Mouse (Mus musculus): Measurements from ENCODE around the gene Coil. TPM values are rescaled to one million over a fixed set of nuclear protein-coding genes. Genes with fewer than 3 reads are reported as not detected.

The Coil gene
- polyA plus RNA-seq, 1 experiment from 2014 or later, result 21.1 TPM

DNA sequence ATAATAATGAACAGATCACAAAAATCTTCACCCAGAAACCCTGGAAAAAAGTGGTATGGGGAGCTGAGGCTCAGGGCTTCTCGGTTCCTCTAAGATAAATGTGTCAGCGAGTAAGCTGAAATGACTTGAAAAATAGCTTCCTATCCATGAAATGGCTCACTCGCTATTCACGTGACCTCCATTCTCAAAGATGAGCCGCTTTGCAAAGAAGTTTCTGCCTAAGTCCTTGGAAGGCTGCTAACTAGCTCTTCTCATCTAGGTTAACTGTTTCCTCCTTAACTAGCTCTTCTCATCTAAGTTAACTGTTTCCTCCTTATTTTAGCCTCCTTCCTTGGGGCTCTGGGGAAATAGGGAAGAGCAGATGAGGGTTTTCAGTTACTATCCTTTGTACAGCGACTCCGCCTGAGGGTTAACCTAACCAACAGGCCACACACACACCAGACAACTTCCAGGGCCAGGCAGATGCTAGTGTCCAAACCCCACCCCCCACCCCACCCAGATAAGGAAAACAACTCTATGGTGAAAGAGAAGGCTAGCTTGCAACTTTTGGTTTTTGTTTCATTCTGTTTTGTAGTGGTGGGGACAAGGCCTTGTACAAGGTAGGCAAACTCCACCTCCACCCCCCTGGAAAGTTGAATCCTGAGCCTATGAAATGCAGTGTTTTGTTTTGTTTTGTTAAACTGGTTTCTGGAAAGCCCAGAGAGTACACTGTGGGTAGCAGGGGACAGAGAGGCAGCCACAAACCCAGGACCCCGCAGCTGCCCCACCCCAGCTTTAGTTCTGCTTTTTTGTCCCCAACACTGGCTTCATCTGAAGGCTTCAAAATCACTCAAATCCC, 20.0 kb upstream of the Coil start:
- Histone ChIP-seq H3K27ac (no peak overlapping the region), H3K4me1 (peaks cover 15% of the 10 kb centered on the region), H3K36me3 (ENCODE audit: poor library complexity, severe bottlenecking) (peaks cover 34% of the 10 kb centered on the region), H3K4me3 (no peak overlapping the region), H3K4me2 (no peak overlapping the region), H3K9ac (no peak overlapping the region), H3K27me3 (no peaks in the 10 kb centered on the region), H3K9me3 (replicated peaks) (no peaks in the 10 kb centered on the region)
- ATAC-seq, result no peak
- 90% methylated on average over 8 of the region's 8 CpGs for WGBS

DNA sequence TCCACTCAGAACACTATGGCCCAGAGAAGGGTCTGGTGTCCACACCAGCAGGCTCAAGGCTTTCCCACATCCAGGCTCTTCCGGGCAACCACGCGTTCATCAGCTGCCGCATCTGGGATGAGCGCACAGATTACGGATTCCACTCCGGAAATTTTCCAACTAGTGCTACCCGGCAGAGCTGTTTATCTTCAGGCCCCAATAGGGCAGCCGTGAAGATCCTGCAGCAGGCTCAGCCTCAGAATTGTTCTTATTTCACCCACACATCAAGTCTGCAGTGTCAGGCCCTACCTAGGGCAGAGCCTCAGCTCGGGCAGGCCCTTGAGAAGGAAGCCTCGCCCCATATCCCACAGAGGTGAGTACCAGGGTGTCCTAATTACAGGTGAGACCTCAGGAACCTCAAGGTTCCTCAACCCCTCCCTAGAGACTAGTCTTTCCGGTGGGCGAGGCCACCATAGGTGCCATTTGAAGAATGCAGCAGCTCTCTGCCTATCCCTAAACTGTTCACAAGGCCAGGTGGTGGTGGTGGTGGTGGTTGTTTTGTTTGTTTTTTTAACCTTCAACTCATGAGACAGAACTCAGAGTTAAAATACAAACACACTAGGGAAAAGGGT, 19.3 kb upstream of the Coil start:
- Histone ChIP-seq H3K4me1 (peaks cover 19% of the 10 kb centered on the region), H3K27ac (no peak overlapping the region), H3K36me3 (ENCODE audit: poor library complexity, severe bottlenecking) (peaks cover 27% of the 10 kb centered on the region), H3K27me3 (no peaks in the 10 kb centered on the region), H3K4me3 (no peak overlapping the region), H3K4me2 (no peak overlapping the region), H3K9me3 (replicated peaks) (no peaks in the 10 kb centered on the region), H3K9ac (no peak overlapping the region)
- no peak for ATAC-seq
- 93% methylated on average over 13 of the region's 13 CpGs for WGBS

- Histone ChIP-seq H3K4me2 (no peak overlapping the region), H3K27ac (no peak overlapping the region), H3K4me1 (peaks cover 19% of the 10 kb centered on the region), H3K9ac (no peak overlapping the region), H3K27me3 (no peaks in the 10 kb centered on the region), H3K4me3 (no peak overlapping the region), H3K36me3 (ENCODE audit: poor library complexity, severe bottlenecking) (peaks cover 23% of the 10 kb centered on the region), H3K9me3 (replicated peaks) (no peaks in the 10 kb centered on the region)
- ATAC-seq, result no peak
- 86% methylated on average over 2 of the region's 2 CpGs for WGBS
Observed at GRCm38 (mm10) chr11:88951576-88951975, 18.5 kb upstream of the Coil start.

DNA sequence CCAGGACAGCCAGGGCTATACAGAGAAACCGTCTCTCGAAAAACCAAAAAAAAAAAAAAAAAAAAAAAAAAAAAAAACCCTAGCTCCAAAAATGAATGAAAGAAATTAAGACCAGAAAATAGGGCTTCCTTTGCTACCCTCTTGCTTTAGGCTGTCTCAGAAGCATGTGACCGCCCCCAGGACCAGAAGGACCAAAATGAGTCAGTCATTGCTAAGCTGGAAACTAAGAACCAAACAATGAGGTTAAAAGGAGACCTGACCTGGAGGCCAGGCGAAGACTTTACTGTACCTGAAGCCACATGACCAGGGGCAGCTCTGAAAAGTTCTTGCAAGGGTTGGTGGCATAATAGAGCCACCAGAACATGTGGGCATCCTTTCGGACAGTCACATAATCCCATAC, 17.9 kb upstream of the Coil start:
- no peak overlapping the region for H3K4me3 ChIP-seq
- H3K9me3 ChIP-seq (replicated peaks), result no peaks in the 10 kb centered on the region
- H3K4me2 ChIP-seq, result no peak overlapping the region
- ATAC-seq, result no peak
- peaks cover 19% of the 10 kb centered on the region for H3K4me1 ChIP-seq
- no peaks in the 10 kb centered on the region for H3K27me3 ChIP-seq
- H3K9ac ChIP-seq, result no peak overlapping the region
- WGBS, result 97% methylated on average over 5 of the region's 5 CpGs
- H3K27ac ChIP-seq, result no peak overlapping the region
- H3K36me3 ChIP-seq (ENCODE audit: poor library complexity, severe bottlenecking), result peaks cover 18% of the 10 kb centered on the region

DNA sequence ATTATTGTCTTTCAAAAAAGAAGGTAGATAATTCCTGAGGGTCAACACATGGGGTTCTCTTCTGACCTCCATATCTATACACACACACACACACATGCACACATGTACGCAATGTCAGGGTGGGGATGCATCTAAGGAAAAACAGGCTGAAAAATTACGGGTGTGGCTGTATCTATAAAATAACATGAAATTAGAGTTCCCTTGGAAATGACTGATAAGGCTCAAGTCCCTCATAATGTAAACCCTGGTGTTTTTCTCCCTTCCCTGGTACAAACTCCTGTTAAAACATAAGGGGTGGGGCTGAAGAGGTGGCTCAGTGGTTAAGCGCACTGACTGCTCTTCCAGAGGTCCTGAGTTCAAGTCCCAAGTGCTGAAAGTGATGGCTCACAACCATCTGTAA, 16.5 kb upstream of the Coil start:
- no peaks in the 10 kb centered on the region for H3K27me3 ChIP-seq
- H3K4me1 ChIP-seq, result peaks cover 19% of the 10 kb centered on the region
- peak overlapping the region; percentile 60; the same call in 1 of the 2 replicates for H3K4me2 ChIP-seq
- H3K36me3 ChIP-seq (ENCODE audit: poor library complexity, severe bottlenecking), result peaks cover 18% of the 10 kb centered on the region
- no peak overlapping the region for H3K4me3 ChIP-seq
- 98% methylated on average over 3 of the region's 3 CpGs for WGBS
- H3K27ac ChIP-seq, result no peak overlapping the region
- no peak for ATAC-seq
- no peak overlapping the region for H3K9ac ChIP-seq
- H3K9me3 ChIP-seq (replicated peaks), result no peaks in the 10 kb centered on the region

GRCm38 (mm10) chr11:88954803-88955202, 15.2 kb upstream of the Coil start:
- H3K4me2 ChIP-seq, result peak overlapping the region; percentile 60
- H3K4me3 ChIP-seq, result peak overlapping the region; percentile 45
- ATAC-seq, result peak; percentile 49; the same call in 1 of the 2 replicates
- H3K27ac ChIP-seq, result no peak overlapping the region
- peaks cover 18% of the 10 kb centered on the region for H3K36me3 ChIP-seq (ENCODE audit: poor library complexity, severe bottlenecking)
- no peaks in the 10 kb centered on the region for H3K9me3 ChIP-seq (replicated peaks)
- H3K9ac ChIP-seq, result peak overlapping the region; percentile 54
- H3K27me3 ChIP-seq, result no peaks in the 10 kb centered on the region
- peaks cover 19% of the 10 kb centered on the region for H3K4me1 ChIP-seq
- WGBS, result under 1% methylated on average over 4 of the region's 4 CpGs

- H3K27me3 ChIP-seq, result no peaks in the 10 kb centered on the region
- H3K9me3 ChIP-seq (replicated peaks), result no peaks in the 10 kb centered on the region
- H3K9ac ChIP-seq, result peak within 1 kb of the TSS; percentile 54
- peaks cover 19% of the 10 kb centered on the region for H3K4me1 ChIP-seq
- H3K4me3 ChIP-seq, result peak within 1 kb of the TSS; percentile 45
- 5% methylated on average over 34 of the region's 34 CpGs for WGBS
- peak within 1 kb of the TSS; percentile 60 for H3K4me2 ChIP-seq
- no peak within 1 kb of the TSS for H3K27ac ChIP-seq
- ATAC-seq, result peak; percentile 98
- peaks cover 18% of the 10 kb centered on the region for H3K36me3 ChIP-seq (ENCODE audit: poor library complexity, severe bottlenecking)
Observed at GRCm38 (mm10) chr11:88955217-88955969, 14.7 kb upstream of the Coil start, which contains the start of gene Scpep1. Gene Scpep1 (minus strand): TSS chr11:88955465.

DNA sequence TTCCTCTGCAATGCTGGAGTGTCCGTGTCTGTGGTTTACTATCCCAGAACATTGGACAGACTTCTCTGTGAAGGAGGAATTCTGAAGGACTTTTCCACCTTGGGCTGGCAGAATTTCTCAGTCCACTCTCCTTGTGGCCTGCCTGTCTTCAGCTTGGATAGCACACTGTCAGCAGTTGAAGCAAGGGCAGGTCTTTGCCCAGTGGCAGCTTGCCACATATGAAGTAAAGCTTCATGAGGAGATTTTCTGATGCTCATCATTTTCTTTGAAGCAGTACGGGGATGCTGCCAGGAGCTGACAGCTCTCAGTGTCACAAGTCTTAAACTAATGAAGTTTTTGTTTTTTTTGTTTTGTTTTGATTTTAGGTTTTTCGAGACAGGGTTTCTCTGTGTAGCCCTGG, 11.2 kb upstream of the Coil start:
- H3K4me3 ChIP-seq, result no peak overlapping the region
- no peaks in the 10 kb centered on the region for H3K36me3 ChIP-seq (ENCODE audit: poor library complexity, severe bottlenecking)
- H3K9me3 ChIP-seq (replicated peaks), result no peaks in the 10 kb centered on the region
- no peak overlapping the region for H3K9ac ChIP-seq
- 88% methylated on average over 3 of the region's 3 CpGs for WGBS
- ATAC-seq, result no peak
- H3K4me1 ChIP-seq, result peaks cover 14% of the 10 kb centered on the region
- H3K27me3 ChIP-seq, result no peaks in the 10 kb centered on the region
- H3K27ac ChIP-seq, result no peak overlapping the region
- no peak overlapping the region for H3K4me2 ChIP-seq

DNA sequence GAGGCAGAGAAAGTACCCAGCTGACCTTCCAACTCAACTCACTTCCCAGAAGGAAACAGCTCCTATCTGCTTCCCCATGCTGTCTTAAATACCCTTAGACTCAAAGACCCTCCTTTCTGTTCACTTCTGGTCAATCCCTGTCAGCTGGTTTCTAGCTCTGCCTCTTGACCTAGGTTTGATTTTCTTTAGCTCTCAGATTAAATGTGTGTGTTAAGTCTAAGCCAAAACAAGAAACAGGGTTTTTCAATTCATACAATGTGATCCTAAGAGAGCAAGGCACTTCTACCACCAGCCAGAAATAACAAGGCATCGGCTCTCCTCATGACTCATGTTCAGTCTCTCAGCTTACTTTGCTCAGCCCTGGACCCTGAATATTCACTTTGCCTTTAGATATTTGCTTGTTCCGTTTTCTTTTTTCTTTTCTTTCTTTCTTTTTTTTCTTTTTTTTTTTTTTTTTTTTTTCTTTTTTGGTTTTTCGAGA, 3.1 kb upstream of the Coil start, which contains the start of gene Elobl:
Gene Elobl, minus strand, starts transcription at position 51 of the 481 bp plus-strand sequence.
- Histone ChIP-seq H3K36me3 (ENCODE audit: poor library complexity, severe bottlenecking) (no peaks in the 10 kb centered on the region), H3K27me3 (no peaks in the 10 kb centered on the region), H3K4me1 (no peaks in the 10 kb centered on the region), H3K9ac (no peak within 1 kb of the TSS), H3K9me3 (replicated peaks) (no peaks in the 10 kb centered on the region), H3K4me3 (no peak within 1 kb of the TSS), H3K27ac (no peak within 1 kb of the TSS), H3K4me2 (no peak within 1 kb of the TSS)
- WGBS, result 85% methylated on average over 3 of the region's 3 CpGs
- no peak for ATAC-seq

DNA sequence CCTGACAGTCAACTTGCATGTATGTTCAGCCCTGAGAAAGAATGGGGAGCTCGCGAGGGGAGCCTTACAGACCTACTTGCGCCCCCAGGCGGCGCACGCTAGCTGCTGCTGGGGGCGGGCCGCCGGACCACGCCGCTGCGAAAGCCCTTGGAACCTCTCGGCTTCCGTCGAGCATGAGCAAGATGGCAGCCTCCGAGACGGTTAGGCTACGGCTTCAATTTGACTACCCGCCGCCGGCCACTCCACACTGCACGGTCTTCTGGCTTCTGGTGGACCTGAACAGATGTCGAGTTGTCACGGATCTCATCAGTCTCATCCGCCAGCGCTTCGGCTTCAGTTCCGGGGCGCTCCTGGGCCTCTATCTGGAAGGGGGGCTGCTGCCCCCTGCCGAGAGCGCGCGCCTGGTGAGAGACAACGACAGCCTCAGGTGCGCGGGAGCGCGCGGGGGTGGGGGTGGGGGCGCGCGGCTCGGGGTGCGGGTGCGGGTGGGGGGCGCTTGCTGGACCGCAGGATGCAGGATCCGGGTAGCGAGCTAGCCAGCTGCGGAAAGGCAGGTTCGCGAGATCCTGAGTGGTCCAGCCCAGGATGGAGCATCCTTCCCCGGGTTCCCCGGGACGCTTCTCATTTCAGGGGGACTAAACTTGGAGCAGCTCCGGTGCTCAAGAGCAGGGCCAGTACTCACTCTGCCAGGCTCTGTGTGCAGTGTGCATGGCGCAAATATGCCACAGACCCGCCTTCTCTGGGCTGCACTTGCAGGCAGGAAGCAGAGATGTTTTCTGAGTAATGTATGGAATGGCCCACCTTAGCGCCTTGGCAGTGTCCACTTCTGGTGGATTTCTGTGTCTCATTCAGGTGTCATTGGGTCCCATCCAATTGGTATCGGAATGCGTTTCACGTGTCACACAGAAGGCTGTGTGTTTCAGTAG, 4.0 kb downstream of the Coil start:
- Histone ChIP-seq H3K27ac (peak overlapping the region; percentile 91), H3K4me2 (peak overlapping the region; percentile 72), H3K4me3 (peak overlapping the region; percentile 63), H3K9me3 (replicated peaks) (no peaks in the 10 kb centered on the region), H3K9ac (peak overlapping the region; percentile 83), H3K27me3 (no peaks in the 10 kb centered on the region), H3K4me1 (peaks cover 17% of the 10 kb centered on the region), H3K36me3 (ENCODE audit: poor library complexity, severe bottlenecking) (no peaks in the 10 kb centered on the region)
- 2% methylated on average over 57 of the region's 62 CpGs for WGBS
- ATAC-seq, result peak; percentile 91

DNA sequence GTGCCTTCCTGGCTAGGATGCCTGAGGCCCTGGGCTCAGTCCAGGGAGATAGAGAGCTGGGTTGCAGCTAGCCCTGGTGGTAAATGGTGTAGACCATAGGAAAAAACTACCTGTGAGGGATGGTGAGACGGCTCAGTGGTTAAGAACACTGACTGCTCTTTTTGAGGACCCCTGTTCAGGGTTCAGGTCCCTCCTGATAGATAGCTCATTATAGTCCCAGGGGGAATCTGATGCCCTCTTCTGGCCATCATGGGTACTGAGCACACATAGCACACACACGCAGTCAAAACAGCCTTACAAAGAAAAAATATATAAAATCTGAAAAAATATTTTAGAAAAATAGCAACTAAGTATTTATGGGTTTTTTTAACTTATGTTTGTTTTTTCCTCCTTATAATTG, 6.3 kb downstream of the Coil start:
- WGBS, result 93% methylated on average over 2 of the region's 2 CpGs
- Histone ChIP-seq H3K36me3 (ENCODE audit: poor library complexity, severe bottlenecking) (peaks cover 6% of the 10 kb centered on the region), H3K9ac (no peak overlapping the region), H3K9me3 (replicated peaks) (no peaks in the 10 kb centered on the region), H3K4me1 (peaks cover 17% of the 10 kb centered on the region), H3K4me3 (no peak overlapping the region), H3K27me3 (no peaks in the 10 kb centered on the region), H3K4me2 (no peak overlapping the region), H3K27ac (no peak overlapping the region)
- no peak for ATAC-seq

All from forebrain, embryonic 13.5 days (tissue).